Mouse (Mus musculus) testis, adult 2 months (tissue): ENCODE data around the gene Mtf1.
A peak's percentile ranks its signal among the peaks of the same experiment; 100 is the strongest.

Experiments used
- CTCF ChIP-seq: fragments of 200-500 bp; IDR thresholded peaks from 2 replicates; pipeline ENCODE4 v1.5.1; 2012; ENCODE audit warnings: low read depth, mild to moderate bottlenecking, inconsistent platforms, low read length, moderate library complexity; ENCODE audit not compliant: control insufficient read depth, insufficient read depth, insufficient replicate concordance
- POLR2A ChIP-seq: fragments of 200-500 bp; IDR thresholded peaks from 2 replicates; pipeline ENCODE4 v1.6.1; 2012; ENCODE audit warnings: low read depth, mild to moderate bottlenecking, inconsistent platforms, low read length, moderate library complexity; ENCODE audit not compliant: control insufficient read depth

GRCm38 (mm10) chr4:124850933-124851658 lies 49.2 kb downstream of the Mtf1 start, which contains the start of gene 1110065P20Rik:
- TF ChIP-seq POLR2A (peak; percentile 55), CTCF (no peak; the same call in 1 of the 2 replicates)
